Mouse (Mus musculus) lung, embryonic 14.5 days (tissue): ENCODE measurements at regions not wholly inside any gene's neighbourhood (a gene's known extent, or its start where the extent isn't known, plus 50 kb on each side); places are given as distances from the start of the nearest gene placed in this dataset.

Experiments used
- ATAC-seq: fragments of 200-750 bp; cut with Nextera tagmentation; 2 replicates; pipeline ENCODE4 v1.8.0; 2017; ENCODE audit warnings: mild to moderate bottlenecking, moderate TSS enrichment, moderate library complexity; ENCODE audit not compliant: insufficient read depth
- DNase-seq: peaks from one replicate; pipeline ENCODE4 v3.0.0-alpha.2; 2015
- H3K27ac ChIP-seq: fragments of 300-500 bp; sonication (generic); 2 replicates; pipeline ENCODE4 v1.5.1; 2014; ENCODE audit warnings: low read depth, mild to moderate bottlenecking, moderate library complexity
- H3K27me3 ChIP-seq: fragments of 300-500 bp; sonication (generic); 2 replicates; pipeline ENCODE4 v1.6.1; 2014; ENCODE audit warnings: low read length, control low read depth; ENCODE audit not compliant: insufficient read depth
- H3K36me3 ChIP-seq: fragments of 300-500 bp; sonication (generic); 2 replicates; pipeline ENCODE4 v1.6.1; 2014; ENCODE audit warnings: control low read depth; ENCODE audit not compliant: insufficient read depth
- H3K4me1 ChIP-seq: fragments of 300-500 bp; sonication (generic); 2 replicates; pipeline ENCODE4 v1.6.1; 2014; ENCODE audit warnings: antibody characterized with exemption, control low read depth; ENCODE audit not compliant: insufficient read depth
- H3K4me2 ChIP-seq: fragments of 300-500 bp; sonication (generic); 2 replicates; pipeline ENCODE4 v1.6.1; 2014; ENCODE audit warnings: mild to moderate bottlenecking
- H3K4me3 ChIP-seq: fragments of 300-500 bp; sonication (generic); 2 replicates; pipeline ENCODE4 v1.5.1; 2014; ENCODE audit warnings: low read depth, low read length
- H3K9ac ChIP-seq: fragments of 300-500 bp; sonication (generic); 2 replicates; pipeline ENCODE4 v1.6.1; 2014
- H3K9me3 ChIP-seq: fragments of 300-500 bp; sonication (generic); 2 replicates; pipeline ENCODE4 v1.6.1; 2016; ENCODE audit warnings: low read depth, low read length, control low read depth
- CTCF ChIP-seq: IDR thresholded peaks from 2 replicates; pipeline ENCODE4 v1.5.1; 2016; ENCODE audit warnings: antibody characterized with exemption, low read depth
- WGBS: fragments of 180-500 bp; shearing (Covaris S2); extraction: QIAGEN DNeasy Blood & Tissue Kit; methylation state at CpG from one replicate; pipeline ENCODE4 v1.1.7; 2014; 5-methylcytosine and 5-hydroxymethylcytosine counted together

GRCm38 (mm10) chr15:11712481-11713274, 194.4 kb downstream of the Npr3 start:
- Histone ChIP-seq H3K9me3 (no peaks in the 10 kb centered on the region), H3K4me2 (no peak overlapping the region), H3K27ac (no peak overlapping the region), H3K4me3 (no peak overlapping the region), H3K9ac (no peak overlapping the region), H3K27me3 (no peaks in the 10 kb centered on the region), H3K4me1 (no peaks in the 10 kb centered on the region), H3K36me3 (no peaks in the 10 kb centered on the region)
- ATAC-seq (0 out of 2 replicates have a peak, but pooled peaks have one; percentile 31), DNase-seq (no peak)
- WGBS = 49% methylated on average over 16 of the region's 16 CpGs
- TF ChIP-seq CTCF = no peak

GRCm38 (mm10) chr15:11701246-11701645, 205.8 kb downstream of the Npr3 start:
- WGBS = 56% methylated on average over 6 of the region's 6 CpGs
- no peak overlapping the region for H3K27ac ChIP-seq
- no peak overlapping the region for H3K4me3 ChIP-seq
- no peak overlapping the region for H3K9ac ChIP-seq
- no peak overlapping the region for H3K4me2 ChIP-seq
- H3K27me3 ChIP-seq = no peaks in the 10 kb centered on the region
- no peaks in the 10 kb centered on the region for H3K4me1 ChIP-seq
- H3K9me3 ChIP-seq = no peaks in the 10 kb centered on the region
- ATAC-seq (no peak), DNase-seq (peak; percentile 66)
- no peak for TF ChIP-seq CTCF
- no peaks in the 10 kb centered on the region for H3K36me3 ChIP-seq

GRCm38 (mm10) chr15:11699929-11700328, 207.2 kb downstream of the Npr3 start:
- DNase-seq (no peak), ATAC-seq (no peak)
- Histone ChIP-seq H3K4me3 (no peak overlapping the region), H3K27ac (no peak overlapping the region), H3K9me3 (no peaks in the 10 kb centered on the region), H3K4me1 (no peaks in the 10 kb centered on the region), H3K4me2 (no peak overlapping the region), H3K27me3 (no peaks in the 10 kb centered on the region), H3K36me3 (no peaks in the 10 kb centered on the region), H3K9ac (no peak overlapping the region)
- 93% methylated on average over 3 of the region's 3 CpGs for WGBS
- no peak for TF ChIP-seq CTCF

GRCm38 (mm10) chr15:11697060-11697459, 210.0 kb downstream of the Npr3 start:
- H3K4me3 ChIP-seq = no peak overlapping the region
- H3K4me2 ChIP-seq = no peak overlapping the region
- no peak overlapping the region for H3K27ac ChIP-seq
- H3K36me3 ChIP-seq = no peaks in the 10 kb centered on the region
- no peak overlapping the region for H3K9ac ChIP-seq
- ATAC-seq = no peak
- no peak for TF ChIP-seq CTCF
- H3K9me3 ChIP-seq = no peaks in the 10 kb centered on the region
- H3K27me3 ChIP-seq = no peaks in the 10 kb centered on the region
- WGBS = 32% methylated on average over 3 of the region's 3 CpGs
- no peaks in the 10 kb centered on the region for H3K4me1 ChIP-seq
- peak; percentile 19 for DNase-seq

GRCm38 (mm10) chr15:11693772-11694270, 213.3 kb downstream of the Npr3 start:
- H3K4me2 ChIP-seq = no peak overlapping the region
- H3K9me3 ChIP-seq = no peaks in the 10 kb centered on the region
- no peak for TF ChIP-seq CTCF
- H3K36me3 ChIP-seq = no peaks in the 10 kb centered on the region
- H3K27ac ChIP-seq = no peak overlapping the region
- H3K4me1 ChIP-seq = no peaks in the 10 kb centered on the region
- H3K4me3 ChIP-seq = no peak overlapping the region
- H3K27me3 ChIP-seq = no peaks in the 10 kb centered on the region
- H3K9ac ChIP-seq = no peak overlapping the region
- DNase-seq = no peak
- WGBS = 67% methylated on average over 14 of the region's 14 CpGs
- ATAC-seq = no peak

GRCm38 (mm10) chr15:11664839-11665379, 242.2 kb downstream of the Npr3 start:
- DNase-seq (no peak), ATAC-seq (no peak)
- no peaks in the 10 kb centered on the region for H3K36me3 ChIP-seq
- no peak overlapping the region for H3K4me2 ChIP-seq
- H3K9ac ChIP-seq = no peak overlapping the region
- no peaks in the 10 kb centered on the region for H3K4me1 ChIP-seq
- H3K4me3 ChIP-seq = no peak overlapping the region
- WGBS = 74% methylated on average over 5 of the region's 5 CpGs
- no peak overlapping the region for H3K27ac ChIP-seq
- H3K9me3 ChIP-seq = no peaks in the 10 kb centered on the region
- no peak for TF ChIP-seq CTCF
- H3K27me3 ChIP-seq = no peaks in the 10 kb centered on the region

GRCm38 (mm10) chr15:11655168-11655567, 251.9 kb downstream of the Npr3 start:
- no peak for ATAC-seq
- no peak overlapping the region for H3K4me3 ChIP-seq
- no peak overlapping the region for H3K9ac ChIP-seq
- no peaks in the 10 kb centered on the region for H3K36me3 ChIP-seq
- H3K4me1 ChIP-seq = no peaks in the 10 kb centered on the region
- H3K9me3 ChIP-seq = no peaks in the 10 kb centered on the region; the same call in 1 of the 2 replicates
- TF ChIP-seq CTCF = no peak
- H3K27me3 ChIP-seq = no peaks in the 10 kb centered on the region
- no peak overlapping the region for H3K27ac ChIP-seq
- DNase-seq = no peak
- WGBS = 80% methylated on average over 3 of the region's 3 CpGs
- H3K4me2 ChIP-seq = no peak overlapping the region
